In genomic region chr5:130143977-130144333, GRCm38 (mm10) we compare ENCODE assay signal across 8 mouse cellular contexts. TPM values are rescaled to one million over a fixed set of nuclear protein-coding genes. Genes with fewer than 3 reads are reported as not detected.
DNase-seq lines count a peak whose midpoint lies in the region; ATAC-seq lines count a peak whose summit lies in the region.

No protein-coding gene starts in this region.

- H3K9me3 ChIP-seq in forebrain, embryonic 15.5 days: no peaks in the 10 kb centered on the region

- peak overlapping the region; percentile 68 for H3K4me3 ChIP-seq in forebrain, embryonic 15.5 days

- H3K4me1 ChIP-seq in forebrain, embryonic 15.5 days: peaks cover 24% of the 10 kb centered on the region

- peak overlapping the region; percentile 85 for H3K4me2 ChIP-seq in forebrain, embryonic 15.5 days (replicated peaks)

- no peaks in the 10 kb centered on the region for H3K27me3 ChIP-seq in forebrain, embryonic 15.5 days

- 2% methylated on average over 20 of the region's 20 CpGs for WGBS in forebrain, embryonic 15.5 days

- ATAC-seq in forebrain, embryonic 15.5 days (replicated peaks): peak; percentile 39
- ATAC-seq in hematopoietic stem cell, adult 5-6 weeks (replicated peaks in 1 of 2; ENCODE audit: insufficient read depth in 1 of 2, low FRiP score in 2 of 2, low TSS enrichment in 1 of 2, low read depth in 1 of 2, poor library complexity in 2 of 2, severe bottlenecking in 2 of 2): peak; percentile 5 to 33

- peak overlapping the region; percentile 80 for H3K27ac ChIP-seq in forebrain, embryonic 15.5 days (replicated peaks)

- peak overlapping the region; percentile 81 for H3K9ac ChIP-seq in forebrain, embryonic 15.5 days (replicated peaks)

- H3K36me3 ChIP-seq in forebrain, embryonic 15.5 days: peaks cover 14% of the 10 kb centered on the region; the same call in 1 of the 2 replicates

- peak; percentile 52 for DNase-seq in ES-CJ7 (ENCODE audit: low read depth, low spot score)
- DNase-seq in c-Kit-negative CD71-positive TER-119-positive erythroid progenitor cells, embryonic 14.5 days (ENCODE audit: low read depth, low spot score): peak; percentile 72
- DNase-seq in layer of hippocampus, postnatal 25 days (ENCODE audit: extremely low spot score in 1 of 2, low spot score in 1 of 2): peak; percentile 55 to 61
- peak; percentile 85 for DNase-seq in lung, postnatal 10 days
- peak; percentile 84 for DNase-seq in ovary, postnatal 36 days (ENCODE audit: low spot score)
- peak; percentile 61 for DNase-seq in urinary bladder, postnatal 14 days (ENCODE audit: low spot score)

RNA-seq across cellular contexts. Expression of gene Kctd7, which starts 0.7 kb away (rescaled TPM):
- polyA plus RNA-seq in forebrain, embryonic 15.5 days (2015; fragmentation: Nextera tagmentation; extraction: Ambion mirVana): 13.5 TPM in 2 replicates
- 3.3 and 6.4 TPM in 2 replicates for total RNA-seq in hematopoietic stem cell, adult 5-6 weeks (2017)
- 10 to 100 TPM; 12.9 to 13.1 TPM for total RNA-seq in layer of hippocampus, postnatal 25 days (2021)

RNA-seq across cellular contexts. Expression of gene Rabgef1, which starts 27.6 kb away (rescaled TPM):
- polyA plus RNA-seq in forebrain, embryonic 15.5 days (2015; fragmentation: Nextera tagmentation; extraction: Ambion mirVana): 40.2 and 41.3 TPM in 2 replicates
- total RNA-seq in hematopoietic stem cell, adult 5-6 weeks (2017): 35.6 and 47.9 TPM in 2 replicates
- 10 to 100 TPM; 45.3 to 48.0 TPM for total RNA-seq in layer of hippocampus, postnatal 25 days (2021)

Comparison
In these comparisons a context has a peak if more than half of its experiments do, and no peak if none do; other contexts are left out.
1. Peak in every context shown above with its lines: DNase-seq, ATAC-seq, H3K4me3 ChIP-seq and H3K27ac ChIP-seq.